Mouse (Mus musculus): ENCODE data around the gene Msln. TPM values are rescaled to one million over a fixed set of nuclear protein-coding genes. Genes with fewer than 3 reads are reported as not detected.

Msln gene
- polyA plus RNA-seq (2014; fragmentation: Nextera tagmentation; extraction: Ambion mirVana): 3.1 and 3.4 TPM in 2 replicates

GRCm38 (mm10) chr17:25754241-25754640, at the start of gene Msln:
Gene Msln (minus strand): TSS chr17:25754378.
- Histone ChIP-seq H3K4me3 (ENCODE audit: low read depth, low read length) (no peak within 1 kb of the TSS), H3K9me3 (replicated peaks; ENCODE audit: control insufficient read depth, low read length) (no peaks in the 10 kb centered on the region), H3K4me2 (no peak within 1 kb of the TSS), H3K27me3 (ENCODE audit: control insufficient read depth, insufficient read depth, low read length) (no peaks in the 10 kb centered on the region), H3K36me3 (ENCODE audit: control insufficient read depth, insufficient read depth, low read length) (no peaks in the 10 kb centered on the region), H3K9ac (ENCODE audit: low read depth, low read length) (no peak within 1 kb of the TSS), H3K27ac (ENCODE audit: low read depth, low read length) (no peak within 1 kb of the TSS), H3K4me1 (ENCODE audit: control insufficient read depth, insufficient read depth, low read length) (peaks cover 10% of the 10 kb centered on the region)
- ATAC-seq (replicated peaks; ENCODE audit: insufficient number of reproducible peaks, low FRiP score, low TSS enrichment): no peak
- 83% methylated on average over 9 of the region's 9 CpGs for WGBS (ENCODE audit: insufficient replicate concordance)

GRCm38 (mm10) chr17:25802825-25803517, 48.8 kb upstream of the Msln start:
- H3K27ac ChIP-seq (ENCODE audit: low read depth, low read length): no peak overlapping the region; the same call in 1 of the 2 replicates
- H3K9ac ChIP-seq (ENCODE audit: low read depth, low read length): no peak overlapping the region

GRCm38 (mm10) chr17:25801029-25801428, 46.9 kb upstream of the Msln start:
- no peak overlapping the region for H3K9ac ChIP-seq (ENCODE audit: low read depth, low read length)

More at GRCm38 (mm10) chr17:25802825-25803517, 48.8 kb upstream of the Msln start:
- ATAC-seq (replicated peaks; ENCODE audit: insufficient number of reproducible peaks, low FRiP score, low TSS enrichment): peak; percentile 73
- Histone ChIP-seq H3K27me3 (ENCODE audit: control insufficient read depth, insufficient read depth, low read length) (peaks cover 5% of the 10 kb centered on the region), H3K9me3 (replicated peaks; ENCODE audit: control insufficient read depth, low read length) (no peaks in the 10 kb centered on the region), H3K4me3 (ENCODE audit: low read depth, low read length) (no peak overlapping the region), H3K4me2 (peak overlapping the region; percentile 25), H3K36me3 (ENCODE audit: control insufficient read depth, insufficient read depth, low read length) (no peaks in the 10 kb centered on the region), H3K4me1 (ENCODE audit: control insufficient read depth, insufficient read depth, low read length) (peaks cover 4% of the 10 kb centered on the region)
- 6% methylated on average over 10 of the region's 10 CpGs for WGBS (ENCODE audit: insufficient replicate concordance)

GRCm38 (mm10) chr17:25796951-25797369, 42.8 kb upstream of the Msln start, which contains the start of gene Metrn:
Gene Metrn (minus strand): TSS chr17:25797136.
- Histone ChIP-seq H3K9me3 (replicated peaks; ENCODE audit: control insufficient read depth, low read length) (no peaks in the 10 kb centered on the region), H3K27me3 (ENCODE audit: control insufficient read depth, insufficient read depth, low read length) (no peaks in the 10 kb centered on the region), H3K36me3 (ENCODE audit: control insufficient read depth, insufficient read depth, low read length) (no peaks in the 10 kb centered on the region), H3K27ac (ENCODE audit: low read depth, low read length) (no peak within 1 kb of the TSS), H3K4me2 (peak within 1 kb of the TSS; percentile 99), H3K4me3 (ENCODE audit: low read depth, low read length) (peak within 1 kb of the TSS; percentile 55), H3K9ac (ENCODE audit: low read depth, low read length) (peak within 1 kb of the TSS; percentile 68), H3K4me1 (ENCODE audit: control insufficient read depth, insufficient read depth, low read length) (peaks cover 23% of the 10 kb centered on the region)
- ATAC-seq (replicated peaks; ENCODE audit: insufficient number of reproducible peaks, low FRiP score, low TSS enrichment): peak; percentile 67
- 0% methylated on average over 34 of the region's 35 CpGs for WGBS (ENCODE audit: insufficient replicate concordance)

More at GRCm38 (mm10) chr17:25801029-25801428, 46.9 kb upstream of the Msln start:
- H3K4me2 ChIP-seq: no peak overlapping the region
- 7% methylated on average over 6 of the region's 6 CpGs for WGBS (ENCODE audit: insufficient replicate concordance)
- no peak overlapping the region for H3K27ac ChIP-seq (ENCODE audit: low read depth, low read length)
- no peaks in the 10 kb centered on the region; the same call in 1 of the 2 replicates for H3K27me3 ChIP-seq (ENCODE audit: control insufficient read depth, insufficient read depth, low read length)
- peaks cover 8% of the 10 kb centered on the region for H3K4me1 ChIP-seq (ENCODE audit: control insufficient read depth, insufficient read depth, low read length)
- H3K4me3 ChIP-seq (ENCODE audit: low read depth, low read length): no peak overlapping the region
- no peaks in the 10 kb centered on the region for H3K9me3 ChIP-seq (replicated peaks; ENCODE audit: control insufficient read depth, low read length)
- ATAC-seq (replicated peaks; ENCODE audit: insufficient number of reproducible peaks, low FRiP score, low TSS enrichment): no peak
- H3K36me3 ChIP-seq (ENCODE audit: control insufficient read depth, insufficient read depth, low read length): no peaks in the 10 kb centered on the region

- Histone ChIP-seq H3K9ac (ENCODE audit: low read depth, low read length) (peak overlapping the region; percentile 68), H3K27me3 (ENCODE audit: control insufficient read depth, insufficient read depth, low read length) (no peaks in the 10 kb centered on the region), H3K4me1 (ENCODE audit: control insufficient read depth, insufficient read depth, low read length) (peaks cover 25% of the 10 kb centered on the region), H3K9me3 (replicated peaks; ENCODE audit: control insufficient read depth, low read length) (no peaks in the 10 kb centered on the region), H3K4me3 (ENCODE audit: low read depth, low read length) (peak overlapping the region; percentile 55), H3K36me3 (ENCODE audit: control insufficient read depth, insufficient read depth, low read length) (no peaks in the 10 kb centered on the region), H3K4me2 (peak overlapping the region; percentile 99), H3K27ac (ENCODE audit: low read depth, low read length) (no peak overlapping the region)
- WGBS (ENCODE audit: insufficient replicate concordance): 1% methylated on average over 37 of the region's 37 CpGs
- no peak for ATAC-seq (replicated peaks; ENCODE audit: insufficient number of reproducible peaks, low FRiP score, low TSS enrichment)
Observed at GRCm38 (mm10) chr17:25796211-25796771, 42.1 kb upstream of the Msln start.

- H3K36me3 ChIP-seq (ENCODE audit: control insufficient read depth, insufficient read depth, low read length): no peaks in the 10 kb centered on the region
- H3K4me1 ChIP-seq (ENCODE audit: control insufficient read depth, insufficient read depth, low read length): peaks cover 32% of the 10 kb centered on the region
- no peaks in the 10 kb centered on the region for H3K9me3 ChIP-seq (replicated peaks; ENCODE audit: control insufficient read depth, low read length)
- H3K4me3 ChIP-seq (ENCODE audit: low read depth, low read length): peak within 1 kb of the TSS; percentile 55
- no peaks in the 10 kb centered on the region for H3K27me3 ChIP-seq (ENCODE audit: control insufficient read depth, insufficient read depth, low read length)
- H3K9ac ChIP-seq (ENCODE audit: low read depth, low read length): peak within 1 kb of the TSS; percentile 68
- H3K4me2 ChIP-seq: peak within 1 kb of the TSS; percentile 99
- no peak within 1 kb of the TSS for H3K27ac ChIP-seq (ENCODE audit: low read depth, low read length)
- WGBS (ENCODE audit: insufficient replicate concordance): 12% methylated on average over 6 of the region's 6 CpGs
- no peak for ATAC-seq (replicated peaks; ENCODE audit: insufficient number of reproducible peaks, low FRiP score, low TSS enrichment)
Observed at GRCm38 (mm10) chr17:25795609-25796092, 41.5 kb upstream of the Msln start, which contains the start of gene AC134908.4. Gene AC134908.4 (minus strand): TSS chr17:25795659.

GRCm38 (mm10) chr17:25794998-25795397, 40.8 kb upstream of the Msln start:
- peaks cover 34% of the 10 kb centered on the region for H3K4me1 ChIP-seq (ENCODE audit: control insufficient read depth, insufficient read depth, low read length)
- H3K9ac ChIP-seq (ENCODE audit: low read depth, low read length): no peak overlapping the region
- no peak for ATAC-seq (replicated peaks; ENCODE audit: insufficient number of reproducible peaks, low FRiP score, low TSS enrichment)
- H3K27ac ChIP-seq (ENCODE audit: low read depth, low read length): no peak overlapping the region
- H3K9me3 ChIP-seq (replicated peaks; ENCODE audit: control insufficient read depth, low read length): no peaks in the 10 kb centered on the region
- H3K4me2 ChIP-seq: peak overlapping the region; percentile 99
- no peaks in the 10 kb centered on the region for H3K36me3 ChIP-seq (ENCODE audit: control insufficient read depth, insufficient read depth, low read length)
- H3K27me3 ChIP-seq (ENCODE audit: control insufficient read depth, insufficient read depth, low read length): no peaks in the 10 kb centered on the region
- WGBS (ENCODE audit: insufficient replicate concordance): 82% methylated on average over 17 of the region's 17 CpGs
- peak overlapping the region; percentile 55 for H3K4me3 ChIP-seq (ENCODE audit: low read depth, low read length)

- no peak overlapping the region for H3K4me3 ChIP-seq (ENCODE audit: low read depth, low read length)
- H3K9ac ChIP-seq (ENCODE audit: low read depth, low read length): no peak overlapping the region
- ATAC-seq (replicated peaks; ENCODE audit: insufficient number of reproducible peaks, low FRiP score, low TSS enrichment): no peak
- H3K36me3 ChIP-seq (ENCODE audit: control insufficient read depth, insufficient read depth, low read length): peaks cover 6% of the 10 kb centered on the region; the same call in 1 of the 2 replicates
- H3K9me3 ChIP-seq (replicated peaks; ENCODE audit: control insufficient read depth, low read length): no peaks in the 10 kb centered on the region
- H3K4me1 ChIP-seq (ENCODE audit: control insufficient read depth, insufficient read depth, low read length): peaks cover 34% of the 10 kb centered on the region
- no peaks in the 10 kb centered on the region for H3K27me3 ChIP-seq (ENCODE audit: control insufficient read depth, insufficient read depth, low read length)
- WGBS (ENCODE audit: insufficient replicate concordance): 75% methylated on average over 13 of the region's 13 CpGs
- H3K4me2 ChIP-seq: no peak overlapping the region
- H3K27ac ChIP-seq (ENCODE audit: low read depth, low read length): no peak overlapping the region
Observed at GRCm38 (mm10) chr17:25794197-25794596, 40.0 kb upstream of the Msln start.
